Mouse (Mus musculus) intestine, postnatal 0 days (tissue): ENCODE measurements around the gene Sptbn4. TPM values are rescaled to one million over a fixed set of nuclear protein-coding genes. Genes with fewer than 3 reads are reported as not detected.

Experiments
- ATAC-seq: fragments of 200-750 bp; cut with Nextera tagmentation; 2 replicates; pipeline ENCODE4 v1.8.0; 2017; ENCODE audit warnings: mild to moderate bottlenecking, moderate TSS enrichment, moderate library complexity
- H3K27ac ChIP-seq: fragments of 300-500 bp; sonication (generic); 2 replicates; pipeline ENCODE4 v1.5.1; 2014; ENCODE audit warnings: mild to moderate bottlenecking, low read depth, low read length, moderate library complexity
- H3K27me3 ChIP-seq: fragments of 300-500 bp; sonication (generic); replicated peaks from 2 replicates; pipeline ENCODE4 v1.6.1; 2014; ENCODE audit warnings: low read length, mixed read lengths; ENCODE audit not compliant: control insufficient read depth, insufficient read depth
- H3K36me3 ChIP-seq: fragments of 300-500 bp; sonication (generic); 2 replicates; pipeline ENCODE4 v1.6.1; 2014; ENCODE audit warnings: mild to moderate bottlenecking, moderate library complexity; ENCODE audit not compliant: control insufficient read depth, insufficient read depth
- H3K4me1 ChIP-seq: fragments of 300-500 bp; sonication (generic); replicated peaks from 2 replicates; pipeline ENCODE4 v1.6.1; 2014; ENCODE audit warnings: antibody characterized with exemption, low read length, mixed read lengths; ENCODE audit not compliant: control insufficient read depth, insufficient read depth
- H3K4me2 ChIP-seq: fragments of 300-500 bp; sonication (generic); replicated peaks from 2 replicates; pipeline ENCODE4 v1.6.1; 2014; ENCODE audit warnings: low read depth, mild to moderate bottlenecking, moderate library complexity
- H3K4me3 ChIP-seq: fragments of 300-500 bp; sonication (generic); 2 replicates; pipeline ENCODE4 v1.5.1; 2014; ENCODE audit warnings: low read depth, low read length
- H3K9ac ChIP-seq: fragments of 300-500 bp; sonication (generic); 2 replicates; pipeline ENCODE4 v1.6.1; 2014; ENCODE audit warnings: mild to moderate bottlenecking, low read depth, low read length
- H3K9me3 ChIP-seq: fragments of 300-500 bp; sonication (generic); 2 replicates; pipeline ENCODE4 v1.6.1; 2016; ENCODE audit warnings: mixed run types; ENCODE audit not compliant: control insufficient read depth
- CTCF ChIP-seq: sonication (generic); IDR thresholded peaks from 2 replicates; pipeline ENCODE4 v1.5.1; 2016; ENCODE audit warnings: low read depth, mild to moderate bottlenecking, control low read depth, antibody characterized with exemption, moderate library complexity
- WGBS: fragments of 180-500 bp; shearing (Covaris S2); extraction: QIAGEN DNeasy Blood & Tissue Kit; methylation state at CpG from one replicate; pipeline ENCODE4 v1.1.7; 2014; 5-methylcytosine and 5-hydroxymethylcytosine counted together
- polyA plus RNA-seq: library from polyadenylated mRNA; unstranded; fragments of >200 nt; fragmentation: Nextera tagmentation; extraction: Ambion mirVana; gene quantifications from 2 replicates; pipeline ENCODE4 v1.2.1, GENCODE M21; 2015

Sptbn4 gene
- polyA plus RNA-seq, 1 experiment from 2014 or later: 0.17 TPM

DNA sequence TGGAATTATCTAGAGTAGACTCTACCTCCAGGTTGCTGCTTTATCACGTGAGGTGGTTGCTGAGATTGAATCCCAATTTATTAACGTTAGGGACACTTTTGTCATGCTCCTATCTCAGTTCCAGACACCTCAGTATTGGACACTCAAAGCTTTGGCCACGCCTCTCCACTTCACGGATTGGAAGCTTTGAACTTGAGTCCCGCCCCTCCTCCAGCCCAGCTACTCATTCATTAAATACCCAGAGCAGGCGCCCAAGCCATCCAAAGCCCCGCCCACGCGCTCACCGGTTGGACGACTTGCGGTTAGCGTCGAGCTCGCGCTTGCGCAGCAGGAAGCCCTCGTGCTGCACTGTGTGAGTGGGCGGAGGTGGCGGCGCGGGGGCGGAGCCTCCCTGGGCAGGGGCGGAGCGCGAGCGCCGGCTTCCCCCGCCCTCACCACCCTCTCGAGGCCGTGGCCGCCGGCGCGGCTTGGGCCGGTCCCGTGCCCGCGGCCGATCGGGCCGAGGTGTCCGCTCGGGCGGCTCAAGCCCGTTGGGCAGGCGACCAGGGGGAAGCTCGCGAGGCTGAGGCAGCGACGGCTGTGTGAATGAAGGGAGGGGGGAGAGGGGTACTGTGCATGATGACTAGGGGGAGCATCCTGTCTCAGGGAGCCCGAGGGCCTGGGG is 86.1 kb downstream of the Sptbn4 start:
- Histone ChIP-seq H3K4me1 (no peaks in the 10 kb centered on the region; the same call in 1 of the 2 replicates), H3K4me3 (peak overlapping the region; percentile 39), H3K9me3 (no peaks in the 10 kb centered on the region), H3K4me2 (peak overlapping the region; percentile 75), H3K36me3 (no peaks in the 10 kb centered on the region), H3K9ac (peak overlapping the region; percentile 50), H3K27me3 (peaks cover 44% of the 10 kb centered on the region), H3K27ac (no peak overlapping the region)
- ATAC-seq: peak; percentile 93
- no peak for TF ChIP-seq CTCF
- under 1% methylated on average over 52 of the region's 52 CpGs for WGBS

DNA sequence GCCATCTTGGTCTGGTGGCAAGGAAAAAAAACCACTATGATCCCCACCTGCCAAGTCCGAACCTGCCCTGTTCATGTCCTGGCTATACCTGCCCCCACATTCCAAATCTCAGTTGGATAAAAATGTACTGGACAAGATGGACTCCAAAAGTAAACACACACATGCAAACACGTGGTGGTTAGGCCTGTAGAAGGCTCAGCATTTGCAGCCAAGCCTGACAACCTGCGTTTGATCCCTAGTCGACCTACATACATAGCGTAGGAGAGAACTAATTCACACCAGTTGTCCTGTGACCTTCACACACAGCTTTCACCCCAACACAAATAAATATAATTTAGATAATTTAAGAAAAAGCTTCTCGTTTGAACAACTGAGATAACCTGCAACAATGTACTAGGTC is 86.7 kb downstream of the Sptbn4 start:
- Histone ChIP-seq H3K4me1 (peaks cover 3% of the 10 kb centered on the region; the same call in 1 of the 2 replicates), H3K4me2 (no peak overlapping the region; the same call in 1 of the 2 replicates), H3K4me3 (no peak overlapping the region), H3K9me3 (no peaks in the 10 kb centered on the region), H3K9ac (no peak overlapping the region), H3K27ac (no peak overlapping the region), H3K36me3 (no peaks in the 10 kb centered on the region), H3K27me3 (peaks cover 37% of the 10 kb centered on the region)
- 51% methylated on average over 6 of the region's 6 CpGs for WGBS
- TF ChIP-seq CTCF: no peak
- ATAC-seq: no peak

DNA sequence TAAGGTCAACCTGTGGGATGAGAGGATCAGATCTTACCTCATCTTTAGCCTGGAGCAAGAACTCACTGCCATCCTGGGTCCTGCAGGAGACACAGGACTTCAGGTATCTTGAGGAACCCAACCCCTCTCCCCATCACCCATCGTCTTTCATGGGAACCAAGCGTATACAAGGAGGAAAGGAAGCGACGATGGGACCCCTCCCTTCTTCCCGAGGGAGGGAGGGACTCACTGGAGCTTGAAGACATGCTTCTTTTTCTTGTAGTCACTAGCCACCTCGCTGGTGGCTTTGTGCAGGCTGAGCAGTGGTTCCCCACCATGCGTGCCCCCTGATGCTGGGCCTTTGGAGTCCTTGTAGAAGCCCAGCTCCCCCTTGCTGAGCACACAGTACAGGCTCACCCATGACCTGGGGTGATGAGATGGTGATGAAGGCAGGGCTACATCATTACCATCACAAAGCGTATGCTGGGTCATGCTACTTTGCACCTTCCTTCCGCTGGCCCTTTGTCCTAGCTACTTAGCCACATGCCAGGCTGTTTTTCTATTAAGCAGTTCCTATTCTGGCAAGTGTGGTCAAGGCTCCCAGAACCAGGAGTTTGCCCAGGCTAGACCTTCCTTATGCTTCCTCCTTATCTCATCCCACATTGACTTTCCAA is 87.7 kb downstream of the Sptbn4 start:
- Histone ChIP-seq H3K36me3 (no peaks in the 10 kb centered on the region), H3K9ac (no peak overlapping the region), H3K4me1 (peaks cover 6% of the 10 kb centered on the region), H3K27me3 (peaks cover 28% of the 10 kb centered on the region), H3K4me3 (no peak overlapping the region), H3K4me2 (no peak overlapping the region), H3K9me3 (no peaks in the 10 kb centered on the region), H3K27ac (no peak overlapping the region)
- no peak for ATAC-seq
- WGBS: 90% methylated on average over 9 of the region's 9 CpGs
- no peak for TF ChIP-seq CTCF

DNA sequence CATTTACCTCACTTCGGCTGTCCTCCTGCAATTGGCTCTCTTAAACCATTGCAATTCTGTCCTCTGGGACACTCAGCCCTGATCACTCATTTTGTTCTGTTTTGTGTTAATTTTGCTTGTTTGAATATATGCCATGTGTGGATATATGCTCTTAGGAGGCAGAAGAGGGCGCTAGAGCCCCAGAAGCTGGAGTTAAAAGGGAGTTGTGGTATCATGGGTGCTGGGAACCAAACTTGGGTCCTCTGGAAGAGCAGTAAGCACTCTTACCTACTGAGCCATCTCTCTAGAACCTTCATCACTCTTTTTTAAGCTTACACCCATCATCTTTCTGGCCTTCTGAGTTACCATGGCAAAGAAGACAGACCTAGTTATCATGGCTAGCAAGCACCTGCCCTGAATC is 88.3 kb downstream of the Sptbn4 start:
- WGBS: 76% methylated on average over 2 of the region's 2 CpGs
- peaks cover 7% of the 10 kb centered on the region for H3K4me1 ChIP-seq
- ATAC-seq: no peak

DNA sequence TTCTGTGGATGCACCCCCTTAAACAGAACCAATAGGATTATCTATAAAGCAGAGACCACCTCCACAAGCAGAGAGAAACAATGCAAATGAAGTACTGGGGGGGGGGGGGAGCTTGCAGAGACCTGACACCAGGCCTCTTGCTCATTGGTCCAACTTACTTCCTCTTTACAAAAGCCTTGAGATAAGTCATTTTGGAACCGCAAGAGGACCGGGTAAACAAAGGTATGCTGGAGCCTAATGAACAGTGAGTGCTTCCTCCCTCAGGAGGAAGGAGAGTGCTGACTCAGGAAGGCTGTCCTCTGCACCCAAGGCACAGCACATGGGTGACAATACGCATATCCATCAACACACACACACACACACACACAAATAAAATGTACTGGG is 89.9 kb downstream of the Sptbn4 start:
- Histone ChIP-seq H3K4me2 (peak overlapping the region; percentile 94), H3K9me3 (no peaks in the 10 kb centered on the region), H3K9ac (no peak overlapping the region), H3K36me3 (peaks cover 4% of the 10 kb centered on the region; the same call in 1 of the 2 replicates), H3K27me3 (peaks cover 7% of the 10 kb centered on the region; the same call in 1 of the 2 replicates), H3K4me3 (peak overlapping the region; percentile 71; the same call in 1 of the 2 replicates), H3K4me1 (peaks cover 7% of the 10 kb centered on the region), H3K27ac (0 out of 2 replicates have a peak overlapping the region, but pooled peaks have one; percentile 81)
- no peak for ATAC-seq
- no peak for TF ChIP-seq CTCF
- WGBS: 26% methylated on average over 3 of the region's 3 CpGs

More for the DNA sequence above, 88.3 kb downstream of the Sptbn4 start:
- no peaks in the 10 kb centered on the region for H3K36me3 ChIP-seq
- TF ChIP-seq CTCF: 0 out of 2 replicates have a peak, but pooled peaks have one; percentile 16
- H3K4me3 ChIP-seq: no peak overlapping the region
- H3K27ac ChIP-seq: no peak overlapping the region
- H3K27me3 ChIP-seq: peaks cover 22% of the 10 kb centered on the region
- no peak overlapping the region for H3K4me2 ChIP-seq
- no peak overlapping the region for H3K9ac ChIP-seq
- no peaks in the 10 kb centered on the region for H3K9me3 ChIP-seq

DNA sequence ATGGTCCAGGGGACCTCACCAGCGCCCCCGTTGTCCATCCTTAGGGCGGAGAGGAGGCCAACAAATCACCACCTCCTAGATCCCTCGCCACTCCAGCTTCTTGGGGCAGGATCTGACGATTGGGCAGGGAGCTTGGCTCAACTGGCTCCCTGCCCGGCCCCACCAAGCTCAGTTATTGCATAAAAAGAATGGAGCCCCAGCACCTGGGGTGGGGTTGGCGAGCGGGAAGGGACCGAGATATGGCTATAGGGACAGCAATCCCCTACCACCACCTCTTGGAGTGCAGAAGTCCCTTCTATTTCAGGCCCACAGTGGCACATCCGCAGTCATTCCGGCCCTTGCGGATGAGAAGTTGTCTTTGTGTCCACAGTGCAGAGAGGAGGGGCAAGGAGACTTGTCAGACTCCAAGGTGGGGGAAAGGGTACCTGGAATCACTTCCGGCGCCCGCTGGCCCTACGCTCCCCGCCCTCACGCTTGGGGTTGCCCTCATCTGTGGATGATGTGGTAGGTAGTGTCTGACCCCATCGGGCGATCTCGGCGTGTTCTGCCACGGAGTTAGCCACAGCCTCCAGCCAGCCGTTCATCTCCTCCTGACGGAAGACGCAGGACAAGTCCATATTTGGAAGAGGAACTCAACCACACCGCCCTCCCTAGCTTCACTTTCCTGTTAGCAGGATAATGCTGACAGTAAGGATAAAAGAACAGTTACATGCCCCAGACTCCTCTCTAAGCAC is 90.5 kb downstream of the Sptbn4 start, which contains the start of gene Gm20479:
TSS of gene Gm20479 (minus strand) at position 559 of the 734 bp plus-strand sequence.
- Histone ChIP-seq H3K9ac (peak within 1 kb of the TSS; percentile 54; the same call in 1 of the 2 replicates), H3K4me2 (peak within 1 kb of the TSS; percentile 94), H3K27ac (peak within 1 kb of the TSS; percentile 81), H3K36me3 (peaks cover 5% of the 10 kb centered on the region; the same call in 1 of the 2 replicates), H3K27me3 (peaks cover 3% of the 10 kb centered on the region; the same call in 1 of the 2 replicates), H3K9me3 (no peaks in the 10 kb centered on the region), H3K4me3 (peak within 1 kb of the TSS; percentile 71), H3K4me1 (peaks cover 7% of the 10 kb centered on the region)
- 8% methylated on average over 27 of the region's 27 CpGs for WGBS
- ATAC-seq: no peak
- TF ChIP-seq CTCF: peak; percentile 38; the same call in 1 of the 2 replicates
